Mouse (Mus musculus) MEL-GATA-1-ER (cell line): ENCODE measurements around the gene Dnmt3b.

Experiments used
- DNase-seq: peaks from one replicate; pipeline ENCODE4 v3.0.0-alpha.2; 2012; ENCODE audit warnings: low read depth; ENCODE audit errors: extremely low read depth

The Dnmt3b gene

GRCm38 (mm10) chr2:153649298-153650013 lies at the start of gene Dnmt3b:
Gene Dnmt3b (plus strand): TSS chr2:153649450.
- peak; percentile 17 for DNase-seq

- no peak for DNase-seq
Observed at GRCm38 (mm10) chr2:153600021-153600666, 49.1 kb upstream of the Dnmt3b start.

- no peak for DNase-seq
Observed at GRCm38 (mm10) chr2:153600667-153601648, 48.3 kb upstream of the Dnmt3b start.

GRCm38 (mm10) chr2:153603724-153604123 lies 45.5 kb upstream of the Dnmt3b start:
- no peak for DNase-seq

DNA sequence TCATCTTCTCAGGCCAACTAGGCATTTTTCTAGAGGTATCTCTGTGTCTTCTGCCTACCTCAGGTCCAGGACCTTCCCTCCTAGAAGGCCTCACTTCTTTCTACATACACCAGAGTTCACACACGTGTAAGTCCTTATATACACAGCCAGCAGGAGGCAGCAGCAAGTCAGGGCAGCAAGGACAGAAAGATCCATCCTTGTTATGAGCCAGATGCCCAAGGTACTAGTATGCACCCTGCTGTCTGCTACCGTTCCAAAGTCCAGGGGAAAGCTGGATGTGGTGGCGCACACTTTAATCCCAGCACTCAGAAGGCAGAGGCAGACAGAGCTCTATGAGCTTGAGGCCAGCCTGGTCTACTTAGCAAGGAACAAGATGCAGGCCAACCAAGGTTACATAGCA lies 42.8 kb upstream of the Dnmt3b start:
- DNase-seq: no peak

DNA sequence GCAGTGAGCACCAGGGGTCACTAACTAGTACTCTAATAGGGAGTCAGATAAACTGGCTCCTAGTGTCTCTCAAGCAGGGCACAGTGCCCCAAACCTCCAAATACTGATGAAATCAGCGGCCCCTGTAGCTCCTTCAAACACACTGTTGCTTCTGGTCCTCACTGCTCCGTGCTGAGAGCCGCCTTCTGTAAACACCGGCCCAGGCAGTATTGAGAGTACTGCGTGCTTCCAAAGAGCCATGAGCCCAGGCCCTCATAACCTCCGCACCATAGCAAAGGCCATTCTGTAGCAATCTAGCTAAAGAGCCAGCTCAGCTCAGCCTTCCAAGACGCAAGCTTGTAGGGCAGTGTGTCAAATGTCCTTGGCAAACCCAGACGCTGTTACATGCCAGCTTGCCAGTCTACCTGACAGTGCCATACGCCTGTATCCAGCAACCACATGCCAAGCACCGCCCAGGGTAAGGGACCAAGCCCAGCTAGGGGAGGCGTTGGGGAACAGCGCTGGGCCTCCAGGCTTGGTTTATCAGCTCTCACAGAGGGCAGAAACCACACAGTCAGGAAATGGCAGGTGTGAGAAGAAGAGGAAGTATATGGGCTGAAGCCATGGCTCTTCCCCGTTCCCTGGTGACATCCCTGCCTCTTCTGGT lies 41.3 kb upstream of the Dnmt3b start:
- peak; percentile 91 for DNase-seq

DNA sequence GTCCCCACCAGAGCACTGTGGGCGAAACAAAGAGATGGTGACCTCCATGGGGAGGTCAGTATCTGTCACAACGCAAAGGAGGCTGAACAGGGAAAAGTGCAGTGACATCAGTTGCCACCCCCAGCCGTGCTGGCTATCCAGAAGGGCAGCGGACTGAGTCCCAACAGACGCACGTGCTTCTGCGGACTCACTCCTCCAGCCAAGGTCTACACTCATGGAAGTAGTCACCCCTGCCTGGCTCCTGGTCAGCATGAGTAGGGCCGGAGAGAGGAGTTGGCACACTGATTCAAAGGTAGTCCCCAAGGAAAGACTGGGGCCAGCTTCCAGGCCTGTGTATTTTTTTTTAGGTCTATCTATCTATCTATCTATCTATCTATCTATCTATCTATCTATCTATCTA lies 40.2 kb upstream of the Dnmt3b start:
- no peak for DNase-seq

DNA sequence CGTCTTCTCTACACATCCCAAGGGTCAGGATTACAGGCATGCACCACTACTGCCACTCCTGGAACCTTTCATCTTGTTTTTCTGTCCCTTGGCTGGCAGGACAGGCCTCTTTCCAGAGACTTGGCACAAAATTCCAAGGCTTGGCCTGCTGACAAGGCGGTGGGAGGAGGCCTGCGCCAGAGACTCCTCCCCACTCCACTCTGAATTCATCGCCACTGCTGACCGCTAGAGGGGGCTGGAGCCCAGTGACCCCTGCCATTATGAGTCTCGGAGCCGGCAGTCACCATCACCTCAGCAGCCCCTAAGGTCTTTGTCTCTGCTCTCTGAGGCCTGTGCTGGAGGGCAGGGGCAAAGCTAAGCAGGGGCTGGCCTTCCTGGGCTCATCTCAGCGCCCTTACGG lies 39.7 kb upstream of the Dnmt3b start:
- DNase-seq: no peak

GRCm38 (mm10) chr2:153610426-153611240 lies 38.6 kb upstream of the Dnmt3b start:
- DNase-seq: peak; percentile 71

- no peak for DNase-seq
Observed at GRCm38 (mm10) chr2:153611241-153611630, 38.0 kb upstream of the Dnmt3b start.

- no peak for DNase-seq
Observed at GRCm38 (mm10) chr2:153611743-153612142, 37.5 kb upstream of the Dnmt3b start.

GRCm38 (mm10) chr2:153612594-153613281 lies 36.5 kb upstream of the Dnmt3b start:
- DNase-seq: no peak

GRCm38 (mm10) chr2:153616893-153617292 lies 32.4 kb upstream of the Dnmt3b start:
- DNase-seq: no peak

GRCm38 (mm10) chr2:153618439-153618838 lies 30.8 kb upstream of the Dnmt3b start:
- no peak for DNase-seq

GRCm38 (mm10) chr2:153618889-153619288 lies 30.4 kb upstream of the Dnmt3b start:
- DNase-seq: no peak

DNA sequence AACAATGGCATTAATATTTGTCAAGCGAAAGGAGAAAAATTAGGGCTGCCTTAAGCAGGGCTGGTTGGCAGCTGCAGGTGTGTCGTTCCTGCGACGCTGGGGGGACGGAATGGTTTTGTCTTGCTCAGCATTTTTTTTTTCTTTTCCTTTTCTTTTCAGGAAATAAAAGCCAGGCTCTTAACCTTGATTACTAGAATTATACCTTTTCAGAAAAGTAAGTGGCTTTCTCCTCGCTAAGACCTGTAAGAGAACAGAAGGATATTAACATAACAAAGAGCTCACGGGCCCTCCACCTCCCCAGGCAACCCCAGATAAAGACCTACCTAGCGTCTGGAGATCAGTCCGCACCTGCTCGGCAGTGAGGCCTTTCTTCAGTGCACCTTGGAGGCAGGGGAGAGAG lies 26.8 kb upstream of the Dnmt3b start:
- no peak for DNase-seq

GRCm38 (mm10) chr2:153630950-153631349 lies 18.3 kb upstream of the Dnmt3b start:
- peak; percentile 32 for DNase-seq

DNA sequence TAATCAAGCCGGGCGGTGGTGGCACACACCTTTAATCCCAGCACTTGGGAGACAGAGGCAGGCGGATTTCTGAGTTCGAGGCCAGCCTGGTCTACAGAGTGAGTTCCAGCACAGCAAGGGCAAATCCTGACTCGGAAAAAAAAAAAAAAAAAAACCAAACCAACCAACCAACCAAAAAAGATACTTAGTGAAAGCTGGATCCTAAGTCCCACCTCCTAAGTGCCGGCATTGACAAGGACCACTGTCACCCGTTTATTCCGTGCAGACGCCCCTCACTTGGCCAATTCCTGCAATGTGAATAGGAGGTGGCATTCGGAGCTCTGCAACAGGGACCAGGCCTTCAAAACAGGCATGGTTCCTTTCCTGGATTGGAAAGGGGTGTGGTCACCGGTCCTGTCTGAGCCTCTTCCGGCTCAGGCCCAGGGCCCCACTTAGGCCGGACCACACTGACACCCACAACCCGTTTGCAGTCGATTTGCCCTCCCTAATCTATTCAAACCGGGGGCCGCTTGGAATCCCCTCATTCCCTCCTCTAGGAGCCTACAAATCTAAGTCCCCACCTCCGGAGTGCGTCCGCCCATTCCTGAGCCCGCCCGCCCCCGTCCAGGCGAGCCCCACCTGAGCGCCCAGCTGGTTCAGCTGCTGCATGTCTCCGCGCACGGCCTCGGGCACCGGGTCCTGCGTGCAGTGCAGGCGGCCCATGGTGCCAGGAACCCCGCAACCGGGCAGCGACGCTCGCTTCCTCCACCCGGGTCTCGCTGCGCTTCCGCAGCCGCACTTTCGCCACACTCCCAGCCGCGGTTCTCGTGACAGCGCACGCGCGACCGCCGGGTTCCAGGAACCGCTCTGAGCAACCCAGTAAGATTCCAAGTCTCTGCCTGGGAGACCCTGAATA lies 17.0 kb upstream of the Dnmt3b start, which contains the start of gene Commd7:
TSS of gene Commd7 (minus strand) at position 806 of the 895 bp plus-strand sequence.
- peak; percentile 52 for DNase-seq

GRCm38 (mm10) chr2:153632871-153633226 lies 16.4 kb upstream of the Dnmt3b start:
- DNase-seq: no peak
